Mouse (Mus musculus): Measurements from ENCODE around the gene Fam110a. TPM values are rescaled to one million over a fixed set of nuclear protein-coding genes. Genes with fewer than 3 reads are reported as not detected.

Fam110a gene
- polyA plus RNA-seq, 1 experiment from 2014 or later: 34.6 TPM

DNA sequence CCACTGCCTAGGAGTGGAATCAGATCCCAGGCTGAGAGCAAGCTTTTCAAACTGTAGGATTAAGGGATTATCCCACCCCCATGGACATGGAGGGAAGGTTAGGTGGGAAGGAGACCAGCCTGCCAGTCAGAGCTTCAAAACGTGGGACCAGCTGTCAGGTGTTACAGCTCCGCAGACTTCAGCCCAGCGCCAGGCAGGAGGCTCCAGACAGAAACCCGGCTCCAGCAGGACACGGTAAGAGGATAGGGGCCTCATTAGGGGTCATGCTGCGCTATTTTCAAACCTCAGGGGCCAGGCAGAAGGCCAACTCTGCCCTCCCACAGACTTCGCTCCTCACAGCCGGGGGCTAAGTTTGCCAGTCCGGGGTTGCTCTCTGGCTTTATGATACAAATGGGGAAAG, 16.0 kb downstream of the Fam110a start:
- TF ChIP-seq CTCF (IDR thresholded peaks at IDR 0.05): no peak
- ChIA-PET POLR2A (interaction anchor here (0.9 to 2.0 kb wide), 2 partner anchors 12 to 49 kb away, joined by 3 to 6 read pairs; no protein-coding TSS in a partner anchor), CTCF (interaction anchor here (1.0 to 1.5 kb wide), 3 partner anchors 10 to 33 kb away, joined by 3 to 7 read pairs (median 5); no protein-coding TSS in a partner anchor)
- ATAC-seq (no peak), DNase-seq (ENCODE audit: low read depth, low spot score) (no peak)
- in situ Hi-C loops (cut with MboI; ENCODE audit: low pct_unique_long_range_greater_than_20kb): no loop called here
- H3K27me3 ChIP-seq: no peaks in the 10 kb centered on the region

DNA sequence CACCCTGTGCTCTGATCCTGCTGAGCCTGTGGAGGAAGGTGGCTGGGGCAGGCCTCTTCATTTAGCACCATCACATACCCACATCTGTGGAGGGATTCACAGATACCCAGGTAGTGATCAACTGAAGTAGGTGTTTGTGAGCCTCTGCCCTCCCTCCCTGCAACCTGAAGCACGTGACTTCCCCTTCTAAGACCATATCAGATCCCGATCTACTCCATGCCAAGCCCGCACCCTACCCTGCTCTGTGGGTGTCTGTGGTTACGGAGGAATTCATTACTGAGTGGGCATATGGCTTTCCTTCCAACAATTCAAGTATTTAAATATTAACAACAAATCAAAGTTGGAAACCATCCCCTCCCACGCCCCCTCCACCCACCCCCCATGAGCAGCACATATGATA, 16.7 kb downstream of the Fam110a start:
- no peak for TF ChIP-seq CTCF (IDR thresholded peaks at IDR 0.05)
- H3K27me3 ChIP-seq: no peaks in the 10 kb centered on the region
- DNase-seq (ENCODE audit: low read depth, low spot score): no peak
- no peak for ATAC-seq
- POLR2A ChIA-PET: interaction anchor here (0.9 to 2.0 kb wide), 3 partner anchors 13 to 48 kb away, joined by 3 to 6 read pairs (median 3); partner anchors contain the start of gene Fam110a
- CTCF ChIA-PET: no interaction called here
- in situ Hi-C loops (cut with MboI; ENCODE audit: low pct_unique_long_range_greater_than_20kb): no loop called here

DNA sequence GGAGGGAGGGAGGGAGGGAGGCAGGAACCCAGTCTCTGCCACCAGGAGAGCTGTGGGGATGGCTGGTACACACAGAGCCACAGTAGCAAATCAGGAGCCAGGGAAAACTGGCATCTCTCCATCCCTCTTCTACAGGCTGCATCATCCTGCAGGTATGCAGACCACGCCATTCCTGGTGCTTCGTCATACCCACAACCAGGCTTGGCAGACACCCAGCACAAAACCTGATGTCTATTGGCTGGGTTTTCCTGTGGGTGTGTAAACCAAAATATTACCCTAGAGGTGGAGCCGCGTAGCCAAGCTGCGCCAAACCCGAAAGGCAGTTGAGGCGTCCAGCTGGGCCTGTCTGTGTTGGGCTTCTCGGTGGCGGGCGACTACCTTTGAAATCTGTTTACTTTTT, 17.5 kb downstream of the Fam110a start:
- in situ Hi-C loops (cut with MboI; ENCODE audit: low pct_unique_long_range_greater_than_20kb): no loop called here
- ATAC-seq: peak; percentile 84
- POLR2A ChIA-PET: interaction anchor here (1.4 to 2.0 kb wide), 2 partner anchors 18 to 47 kb away, joined by 3 to 6 read pairs; partner anchors contain the start of gene Fam110a
- peak; percentile 100 for DNase-seq (ENCODE audit: low read depth, low spot score)
- TF ChIP-seq CTCF (IDR thresholded peaks at IDR 0.05): no peak
- CTCF ChIA-PET: interaction anchor here (1.1 to 1.4 kb wide), 2 partner anchors 19 to 47 kb away, joined by 3 to 7 read pairs; no protein-coding TSS in a partner anchor
- H3K27me3 ChIP-seq: no peaks in the 10 kb centered on the region

DNA sequence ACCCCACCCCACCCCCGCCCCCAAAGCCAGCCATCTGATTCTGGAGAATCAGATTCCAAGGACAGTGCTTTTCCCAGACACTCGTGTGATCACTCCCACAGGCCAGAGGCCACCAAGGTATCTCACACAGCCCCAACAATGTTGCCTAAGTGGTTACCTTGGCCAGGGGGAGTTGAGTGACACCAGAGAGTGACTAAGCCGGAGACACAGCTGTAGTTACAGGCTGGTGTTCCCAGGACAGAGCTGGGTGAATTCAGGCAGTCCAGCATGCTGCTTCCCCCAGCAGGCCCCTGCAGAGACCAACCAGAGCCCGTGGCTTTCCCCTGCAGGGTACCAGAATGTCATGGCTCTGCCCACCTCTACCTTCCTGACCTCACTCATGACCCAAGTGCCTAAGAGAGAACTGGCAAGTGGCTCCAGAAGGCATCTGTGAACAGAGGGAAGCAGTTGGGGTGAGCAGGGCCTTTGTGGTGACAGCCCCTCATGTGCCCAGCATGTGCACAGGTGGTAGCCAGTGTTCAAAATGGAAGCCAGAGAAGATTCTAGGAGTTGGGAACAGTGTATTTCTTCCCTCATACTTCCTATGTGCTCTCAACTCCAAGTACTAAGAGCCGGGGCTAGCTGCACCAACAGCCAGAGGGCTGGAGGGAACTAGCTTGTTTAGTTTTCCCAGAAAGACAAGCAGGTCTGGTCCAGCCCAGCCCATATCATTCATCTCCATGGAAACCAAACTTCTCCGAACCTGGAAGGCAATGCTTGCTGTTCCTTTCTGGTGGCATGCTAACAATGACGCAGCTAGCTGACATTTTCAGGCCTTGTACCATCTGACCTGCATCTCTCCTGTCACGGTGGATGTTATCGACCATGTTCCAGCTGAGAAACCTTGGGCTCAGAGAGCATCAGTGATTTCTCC, 18.5 kb downstream of the Fam110a start:
- in situ Hi-C loops (cut with MboI; ENCODE audit: low pct_unique_long_range_greater_than_20kb): no loop called here
- ChIA-PET POLR2A (interaction anchor here (1.2 to 2.0 kb wide), 2 partner anchors 46 kb away, joined by 5 to 6 read pairs; no protein-coding TSS in a partner anchor), CTCF (interaction anchor here (0.7 to 1.6 kb wide), 5 partner anchors 10 to 87 kb away, joined by 3 to 7 read pairs (median 3); no protein-coding TSS in a partner anchor)
- TF ChIP-seq CTCF (IDR thresholded peaks at IDR 0.05): no peak
- H3K27me3 ChIP-seq: no peaks in the 10 kb centered on the region
- DNase-seq (ENCODE audit: low read depth, low spot score) (no peak), ATAC-seq (peak; percentile 12)

DNA sequence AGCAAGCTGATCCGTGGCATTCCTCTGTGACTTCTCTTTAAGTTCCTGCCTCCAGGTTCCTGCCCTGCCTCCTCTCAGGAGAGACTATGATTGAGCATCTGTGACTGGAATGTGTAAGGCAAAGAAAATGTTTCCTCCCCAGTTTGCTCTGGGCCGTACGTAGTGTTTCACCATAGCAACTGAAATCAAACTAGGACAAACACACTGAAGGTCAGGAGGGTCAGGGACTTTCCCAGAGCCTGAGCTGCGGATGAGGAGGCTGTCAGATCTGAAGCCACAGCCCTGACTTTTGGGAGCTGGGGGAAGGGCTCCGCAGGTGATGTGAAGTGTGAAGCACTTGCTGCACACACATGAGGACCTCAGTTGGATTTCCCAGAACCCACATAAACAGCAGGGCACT, 20.7 kb downstream of the Fam110a start:
- in situ Hi-C loops (cut with MboI; ENCODE audit: low pct_unique_long_range_greater_than_20kb): no loop called here
- POLR2A ChIA-PET: interaction anchor here (0.9 kb wide), 1 partner anchor 45 kb away, joined by 3 read pairs; no protein-coding TSS in a partner anchor
- DNase-seq (ENCODE audit: low read depth, low spot score) (no peak), ATAC-seq (peak; percentile 23)
- no peaks in the 10 kb centered on the region for H3K27me3 ChIP-seq
- CTCF ChIA-PET: interaction anchor here (1.1 kb wide), 1 partner anchor 54 kb away, joined by 3 read pairs; no protein-coding TSS in a partner anchor
- TF ChIP-seq CTCF (IDR thresholded peaks at IDR 0.05): no peak

DNA sequence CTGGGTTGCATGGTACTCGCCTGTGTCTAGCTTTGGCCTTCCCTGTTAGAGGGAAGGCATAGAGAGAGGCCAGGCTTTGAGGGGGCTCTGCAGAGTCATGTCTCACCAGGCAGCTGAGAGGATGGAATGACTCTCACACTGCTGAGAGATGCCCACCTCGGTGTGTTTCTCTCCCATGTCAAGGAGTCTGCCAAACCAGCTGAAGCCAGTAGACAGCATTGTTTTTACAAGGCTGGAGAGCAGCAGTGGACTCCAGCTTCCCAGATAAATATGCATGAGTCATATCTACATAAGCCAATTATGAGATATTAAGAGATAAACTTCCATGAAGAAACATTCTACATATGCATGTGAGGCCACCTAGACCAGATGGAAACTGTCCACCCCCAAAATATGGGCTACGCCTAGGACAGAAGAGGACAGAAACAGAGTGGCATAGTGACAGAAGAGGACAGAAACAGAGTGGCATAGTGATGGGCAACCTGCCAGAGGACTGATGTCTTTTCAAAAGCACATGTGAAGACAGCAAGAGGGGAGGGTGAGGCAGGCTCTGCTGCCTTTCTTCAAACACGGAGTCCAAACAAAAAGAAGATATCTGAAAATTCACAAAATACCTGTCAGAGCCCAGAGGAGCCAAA, 23.4 kb downstream of the Fam110a start:
- TF ChIP-seq CTCF (IDR thresholded peaks at IDR 0.05): no peak
- ATAC-seq: peak; percentile 11
- no peaks in the 10 kb centered on the region for H3K27me3 ChIP-seq
- POLR2A ChIA-PET: no interaction called here
- CTCF ChIA-PET: no interaction called here
- no peak for DNase-seq (ENCODE audit: low read depth, low spot score)
- in situ Hi-C loops (cut with MboI; ENCODE audit: low pct_unique_long_range_greater_than_20kb): no loop called here

DNA sequence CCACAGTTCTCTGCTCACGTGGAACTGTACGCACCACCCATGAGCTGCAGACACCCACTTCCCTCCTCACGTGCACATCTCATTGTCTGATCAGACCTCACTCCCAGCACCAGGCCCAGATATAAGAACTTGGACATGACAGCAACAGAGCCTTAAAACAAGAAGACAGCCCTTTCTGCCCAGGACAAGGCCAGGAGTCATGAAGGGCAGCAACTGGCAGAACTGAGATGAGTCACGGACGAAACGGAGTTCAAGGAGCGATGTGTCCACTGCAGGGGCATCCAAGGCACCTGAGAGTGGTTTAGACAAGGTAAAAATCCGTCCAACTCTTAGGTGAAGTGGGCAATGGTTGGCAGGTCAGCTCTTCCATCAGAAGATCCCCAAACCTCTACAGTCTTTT, 26.4 kb downstream of the Fam110a start:
- in situ Hi-C loops (cut with MboI; ENCODE audit: low pct_unique_long_range_greater_than_20kb): no loop called here
- ATAC-seq (no peak), DNase-seq (ENCODE audit: low read depth, low spot score) (no peak)
- ChIA-PET CTCF (no interaction called here), POLR2A (no interaction called here)
- TF ChIP-seq CTCF (IDR thresholded peaks at IDR 0.05): no peak
- H3K27me3 ChIP-seq: no peaks in the 10 kb centered on the region

DNA sequence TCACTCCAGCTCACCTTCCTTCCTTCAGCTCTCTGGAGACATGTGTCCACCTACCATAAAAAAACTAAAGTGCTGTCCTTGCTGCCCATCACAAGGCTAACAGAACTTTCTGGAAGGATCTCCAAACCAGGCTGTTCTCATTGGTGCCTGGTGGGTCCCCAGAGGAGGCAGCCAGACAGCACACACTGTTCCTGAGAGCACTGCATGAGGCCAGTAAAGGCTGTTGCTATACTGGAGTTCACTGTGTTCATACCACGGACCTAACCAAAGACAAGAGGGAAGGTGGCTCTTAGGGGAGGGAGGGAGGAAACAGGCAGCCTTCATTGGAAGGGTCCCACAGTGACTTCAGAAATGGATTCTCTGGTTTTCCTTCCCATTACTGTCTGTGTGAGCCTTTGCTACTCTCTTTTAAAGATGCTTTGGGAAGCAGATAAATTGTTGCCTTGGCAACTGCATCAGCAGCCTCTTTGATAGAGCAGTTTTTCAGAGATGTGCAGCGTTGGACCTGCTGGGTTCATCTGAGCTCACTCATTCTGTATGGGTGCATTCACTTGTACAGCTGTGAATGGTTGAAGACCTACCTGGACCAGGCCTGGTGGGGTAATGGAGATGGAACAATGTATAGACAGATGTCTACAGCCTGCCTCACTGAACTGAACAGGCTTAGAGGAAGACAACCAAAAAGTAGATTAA, 30.8 kb downstream of the Fam110a start:
- POLR2A ChIA-PET: no interaction called here
- no peak for DNase-seq (ENCODE audit: low read depth, low spot score)

DNA sequence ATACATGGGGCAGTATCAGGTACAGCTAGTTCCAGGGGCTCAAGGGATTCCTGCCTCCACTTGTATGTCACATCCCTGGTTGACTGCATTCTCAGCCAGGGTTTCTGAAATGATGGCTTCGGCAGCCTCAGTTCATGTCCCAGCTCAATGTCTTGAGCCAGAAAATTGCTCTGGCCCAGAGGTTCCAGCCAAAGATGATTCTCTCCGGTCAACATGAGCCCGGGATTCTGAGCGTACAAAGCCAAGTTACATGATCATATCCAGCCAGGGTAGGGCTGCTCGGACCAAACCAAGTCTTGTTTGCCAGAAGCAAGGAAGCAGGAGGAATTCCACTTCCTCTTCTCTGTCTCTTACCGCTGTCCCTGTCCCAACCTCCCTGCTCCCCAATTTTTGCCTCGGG, 31.7 kb downstream of the Fam110a start:
- DNase-seq (ENCODE audit: low read depth, low spot score): no peak
- ChIA-PET POLR2A (no interaction called here), CTCF (no interaction called here)
- H3K27me3 ChIP-seq: no peaks in the 10 kb centered on the region
- in situ Hi-C loops (cut with MboI; ENCODE audit: low pct_unique_long_range_greater_than_20kb): no loop called here
- no peak for ATAC-seq
- TF ChIP-seq CTCF (IDR thresholded peaks at IDR 0.05): no peak

More for the DNA sequence above, 30.8 kb downstream of the Fam110a start:
- in situ Hi-C loops (cut with MboI; ENCODE audit: low pct_unique_long_range_greater_than_20kb): no loop called here
- H3K27me3 ChIP-seq: no peaks in the 10 kb centered on the region
- no peak for ATAC-seq
- no peak for TF ChIP-seq CTCF (IDR thresholded peaks at IDR 0.05)
- CTCF ChIA-PET: no interaction called here

DNA sequence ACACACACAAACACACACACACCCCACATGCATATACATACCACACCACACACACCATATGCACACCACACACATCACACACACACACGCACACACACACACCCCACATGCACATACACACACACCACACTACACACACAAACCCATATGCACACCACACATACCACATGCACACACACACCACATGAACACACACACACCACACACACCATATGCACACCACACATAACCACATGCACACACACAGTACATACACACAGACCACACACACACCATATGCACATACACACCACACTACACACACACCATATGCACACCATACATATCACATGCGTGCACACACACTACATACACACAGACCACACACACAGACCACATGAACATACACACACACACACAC, 32.4 kb downstream of the Fam110a start:
- CTCF ChIA-PET: no interaction called here
- DNase-seq (ENCODE audit: low read depth, low spot score) (no peak), ATAC-seq (no peak)
- no peak for TF ChIP-seq CTCF (IDR thresholded peaks at IDR 0.05)
- in situ Hi-C loops (cut with MboI; ENCODE audit: low pct_unique_long_range_greater_than_20kb): no loop called here
- no peaks in the 10 kb centered on the region for H3K27me3 ChIP-seq
- POLR2A ChIA-PET: no interaction called here
